Mouse (Mus musculus) E14TG2a.4 (cell line): ENCODE data around the gene 2700049A03Rik.

Source experiments
- H3K27me3 ChIP-seq: 2 replicates; pipeline ENCODE4 v1.6.1; 2014; ENCODE audit warnings: low read length, control low read depth; ENCODE audit not compliant: insufficient read depth
- H3K36me3 ChIP-seq: 2 replicates; pipeline ENCODE4 v1.6.1; 2014; ENCODE audit warnings: low read length, control low read depth; ENCODE audit not compliant: insufficient read depth
- H3K4me1 ChIP-seq: replicated peaks from 2 replicates; pipeline ENCODE4 v1.6.1; 2014; ENCODE audit warnings: low read depth, low read length, control low read depth
- H3K4me3 ChIP-seq: replicated peaks from 2 replicates; pipeline ENCODE4 v1.5.1; 2014; ENCODE audit warnings: mild to moderate bottlenecking, low read length
- H3K9me3 ChIP-seq: 2 replicates; pipeline ENCODE4 v1.6.1; 2014; ENCODE audit warnings: low read length, control low read depth
- CTCF ChIP-seq: conservative IDR thresholded peaks from 2 replicates; pipeline ENCODE4 v1.5.1; 2014; ENCODE audit warnings: low read length
- NANOG ChIP-seq: IDR thresholded peaks from 2 replicates; pipeline ENCODE4 v1.6.1; 2014; ENCODE audit warnings: borderline replicate concordance, low read length, mixed read lengths
- POU5F1 ChIP-seq: IDR thresholded peaks from 2 replicates; pipeline ENCODE4 v1.6.1; 2014; ENCODE audit warnings: low read length, borderline replicate concordance

The 2700049A03Rik gene

DNA sequence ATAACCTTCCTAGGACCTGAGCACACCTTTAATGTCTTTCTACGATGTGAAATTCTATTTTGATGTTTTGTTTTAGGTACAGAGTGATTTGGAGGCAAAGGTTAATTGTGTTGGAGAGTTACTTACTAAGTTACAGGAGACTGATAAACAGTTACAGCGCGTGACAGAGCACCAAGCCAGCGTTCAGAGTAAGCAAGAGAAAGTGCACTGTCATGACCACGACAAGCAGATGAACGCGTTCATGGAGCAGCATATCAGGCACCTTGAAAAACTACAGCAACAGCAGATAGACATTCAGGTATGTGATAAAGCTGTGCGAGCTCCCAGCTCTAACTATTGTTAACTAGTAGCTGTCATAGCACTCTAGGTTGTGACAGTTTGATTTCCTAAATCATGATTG lies 13.5 kb downstream of the 2700049A03Rik start:
- TF ChIP-seq NANOG (no peak), CTCF (no peak), POU5F1 (no peak)
- H3K4me1 ChIP-seq, result peaks cover 10% of the 10 kb centered on the region

DNA sequence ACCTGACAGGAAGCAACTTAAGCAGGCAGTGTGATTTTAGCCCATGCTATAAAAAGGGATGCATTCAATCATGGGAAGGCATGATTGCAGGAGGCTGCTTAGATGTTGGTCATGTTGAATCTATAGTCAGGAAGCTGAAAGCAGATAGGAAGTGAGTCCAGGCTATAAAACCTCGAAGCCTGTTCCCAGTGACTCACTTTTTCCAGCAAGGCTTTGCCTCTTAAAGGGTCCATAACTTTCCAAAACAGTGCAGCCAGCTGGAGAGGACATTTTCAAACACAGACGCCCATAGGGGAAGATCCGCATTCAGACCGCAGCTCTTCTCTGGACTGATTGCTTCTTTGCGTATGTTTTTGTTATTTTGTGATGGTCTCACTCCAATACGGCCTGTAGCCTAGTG lies 18.3 kb downstream of the 2700049A03Rik start:
- no peaks in the 10 kb centered on the region for H3K27me3 ChIP-seq
- no peaks in the 10 kb centered on the region for H3K9me3 ChIP-seq
- no peak overlapping the region for H3K4me3 ChIP-seq
- no peaks in the 10 kb centered on the region for H3K4me1 ChIP-seq
- H3K36me3 ChIP-seq, result peaks cover 92% of the 10 kb centered on the region
- no peak for TF ChIP-seq CTCF
- TF ChIP-seq NANOG, result no peak
- no peak for TF ChIP-seq POU5F1

More for the DNA sequence above, 13.5 kb downstream of the 2700049A03Rik start:
- no peaks in the 10 kb centered on the region for H3K9me3 ChIP-seq
- H3K27me3 ChIP-seq, result no peaks in the 10 kb centered on the region
- no peak overlapping the region for H3K4me3 ChIP-seq
- H3K36me3 ChIP-seq, result peaks cover 86% of the 10 kb centered on the region

DNA sequence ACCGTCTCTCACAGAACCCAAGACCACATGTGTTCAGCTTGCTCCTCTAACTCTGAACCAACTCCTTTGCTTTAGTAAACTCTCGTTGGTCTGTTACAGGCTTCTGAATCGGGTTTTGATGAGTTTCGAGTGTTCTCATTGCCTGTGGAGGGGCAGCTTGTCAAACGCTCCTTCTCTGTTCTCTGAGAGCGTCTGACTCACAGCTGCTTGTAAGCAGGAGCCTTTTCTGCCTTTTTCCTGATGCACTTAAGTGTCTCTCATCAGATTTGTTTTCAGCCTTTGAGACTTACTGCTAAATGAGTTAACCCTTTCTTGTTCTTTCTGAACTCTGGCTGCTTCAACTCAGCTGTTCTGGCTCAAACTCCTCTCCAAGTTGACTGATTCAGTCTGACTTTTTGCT lies 21.3 kb downstream of the 2700049A03Rik start:
- H3K4me3 ChIP-seq, result no peak overlapping the region
- TF ChIP-seq NANOG (no peak), POU5F1 (no peak), CTCF (no peak)
- H3K36me3 ChIP-seq, result peaks cover 94% of the 10 kb centered on the region
- H3K27me3 ChIP-seq, result no peaks in the 10 kb centered on the region
- no peaks in the 10 kb centered on the region for H3K9me3 ChIP-seq
- H3K4me1 ChIP-seq, result no peaks in the 10 kb centered on the region

DNA sequence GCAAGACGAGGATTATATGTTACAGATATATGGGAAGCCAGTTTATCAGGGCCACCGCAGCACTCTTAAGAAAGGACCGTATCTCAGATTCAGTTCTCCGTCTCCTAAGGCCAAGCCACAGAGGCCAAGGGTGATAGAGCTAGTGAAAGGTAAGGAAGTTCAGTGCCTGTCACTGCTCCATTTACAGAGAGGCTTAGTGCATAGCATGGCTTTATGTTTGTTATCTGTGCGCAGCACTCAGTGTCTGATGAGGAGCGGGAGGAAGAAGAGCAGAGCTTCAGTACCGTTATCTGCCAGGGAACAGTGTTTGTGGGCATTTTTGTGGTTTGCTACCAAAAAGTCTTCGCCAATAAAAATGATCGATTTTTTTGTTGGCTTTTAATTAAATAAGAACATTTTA lies 27.8 kb downstream of the 2700049A03Rik start:
- H3K4me3 ChIP-seq, result no peak overlapping the region
- no peaks in the 10 kb centered on the region for H3K27me3 ChIP-seq
- no peaks in the 10 kb centered on the region for H3K4me1 ChIP-seq
- H3K36me3 ChIP-seq, result peaks cover 84% of the 10 kb centered on the region
- no peak for TF ChIP-seq NANOG
- no peak for TF ChIP-seq POU5F1
- TF ChIP-seq CTCF, result no peak
- no peaks in the 10 kb centered on the region for H3K9me3 ChIP-seq

DNA sequence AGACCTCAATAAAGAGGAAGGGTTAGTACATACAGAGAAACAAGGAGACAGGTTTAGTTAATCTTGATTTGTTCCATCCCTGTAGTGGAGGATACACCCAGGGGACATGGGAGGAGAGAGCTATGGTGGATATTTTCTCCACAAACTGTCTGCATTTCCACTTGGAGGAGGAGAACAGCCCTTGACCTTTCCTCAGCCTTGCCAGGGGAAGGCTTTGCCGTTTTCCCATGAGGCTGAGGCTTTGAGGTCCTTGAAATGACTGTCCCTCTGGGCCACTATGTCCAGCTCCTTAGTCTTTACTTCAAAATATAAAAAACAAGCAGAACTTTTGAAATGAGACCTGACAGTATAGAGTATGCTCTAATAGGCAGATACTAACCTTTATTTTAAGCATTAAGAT lies 33.3 kb downstream of the 2700049A03Rik start:
- Histone ChIP-seq H3K36me3 (peaks cover 68% of the 10 kb centered on the region), H3K4me3 (no peak overlapping the region), H3K9me3 (no peaks in the 10 kb centered on the region), H3K4me1 (peaks cover 12% of the 10 kb centered on the region), H3K27me3 (no peaks in the 10 kb centered on the region)
- TF ChIP-seq NANOG (no peak), CTCF (no peak), POU5F1 (no peak)

DNA sequence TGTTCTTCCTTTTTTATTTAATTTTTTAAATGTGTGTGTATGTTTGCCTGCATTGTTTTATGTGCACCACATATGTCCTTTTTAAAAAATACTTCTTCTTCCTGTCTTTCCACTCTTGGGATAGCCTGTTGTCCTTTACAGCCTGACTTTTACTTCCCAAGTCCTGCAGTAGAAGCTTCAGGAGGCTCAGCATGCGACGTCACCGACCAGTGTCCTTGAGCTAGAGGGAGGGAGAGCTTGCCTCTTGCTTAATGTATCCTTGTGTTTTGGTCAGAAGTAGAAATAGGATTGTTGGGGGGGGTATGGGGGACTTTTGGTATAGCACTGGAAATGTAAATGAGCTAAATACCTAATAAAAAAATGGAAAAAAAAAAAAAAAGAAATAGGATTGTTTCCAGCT lies 47.1 kb downstream of the 2700049A03Rik start:
- TF ChIP-seq POU5F1, result no peak
- TF ChIP-seq NANOG, result no peak
- TF ChIP-seq CTCF, result no peak

DNA sequence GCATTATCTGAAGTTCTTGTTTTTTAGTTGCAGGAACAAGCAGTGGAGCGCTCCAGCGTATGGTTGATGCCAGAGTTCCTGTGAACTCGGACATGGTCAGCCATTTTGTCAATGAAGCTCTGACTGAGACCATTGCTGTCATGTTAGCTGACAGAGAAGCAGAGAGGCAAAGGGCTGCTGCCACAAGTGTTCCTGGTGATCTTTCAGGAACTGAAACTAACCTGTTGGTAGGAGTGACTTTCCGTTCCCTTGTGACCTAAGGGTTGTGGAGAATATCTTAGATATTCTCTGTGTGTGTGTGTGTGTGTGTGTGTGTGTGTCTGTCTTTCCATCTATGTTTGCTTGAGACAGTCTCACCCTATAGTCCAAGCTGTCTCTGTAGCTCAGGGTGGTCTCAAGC lies 47.7 kb downstream of the 2700049A03Rik start:
- H3K4me1 ChIP-seq, result peaks cover 17% of the 10 kb centered on the region
- peaks cover 70% of the 10 kb centered on the region for H3K36me3 ChIP-seq
- no peaks in the 10 kb centered on the region for H3K27me3 ChIP-seq
- no peaks in the 10 kb centered on the region for H3K9me3 ChIP-seq
- TF ChIP-seq POU5F1 (no peak), NANOG (no peak), CTCF (no peak)
- H3K4me3 ChIP-seq, result no peak overlapping the region

More for the DNA sequence above, 47.1 kb downstream of the 2700049A03Rik start:
- Histone ChIP-seq H3K9me3 (no peaks in the 10 kb centered on the region), H3K4me1 (peaks cover 10% of the 10 kb centered on the region), H3K27me3 (no peaks in the 10 kb centered on the region), H3K36me3 (peaks cover 71% of the 10 kb centered on the region), H3K4me3 (no peak overlapping the region)

DNA sequence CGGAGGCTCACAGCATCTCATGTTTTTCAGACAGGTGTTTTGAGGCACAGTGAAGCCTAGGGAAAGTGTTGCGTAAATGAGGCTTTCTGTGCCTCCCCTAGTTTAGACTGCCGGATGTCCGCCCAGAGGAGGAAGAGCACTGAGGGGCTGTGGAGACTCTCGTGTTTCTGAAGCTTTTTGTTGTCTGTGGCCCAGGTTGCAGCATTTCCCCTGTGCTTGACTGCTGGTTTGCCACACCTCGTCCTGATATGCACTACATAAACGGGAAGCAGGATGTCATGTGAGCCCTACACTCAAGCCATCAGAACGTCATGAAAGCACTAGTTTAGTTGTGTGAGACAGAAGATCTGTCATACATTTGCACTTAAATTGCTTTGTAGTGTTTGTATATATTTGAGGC lies 56.1 kb downstream of the 2700049A03Rik start:
- Histone ChIP-seq H3K4me3 (no peak overlapping the region), H3K4me1 (peaks cover 15% of the 10 kb centered on the region), H3K36me3 (peaks cover 83% of the 10 kb centered on the region), H3K9me3 (no peaks in the 10 kb centered on the region), H3K27me3 (no peaks in the 10 kb centered on the region)
- TF ChIP-seq NANOG (no peak), CTCF (no peak), POU5F1 (no peak)

DNA sequence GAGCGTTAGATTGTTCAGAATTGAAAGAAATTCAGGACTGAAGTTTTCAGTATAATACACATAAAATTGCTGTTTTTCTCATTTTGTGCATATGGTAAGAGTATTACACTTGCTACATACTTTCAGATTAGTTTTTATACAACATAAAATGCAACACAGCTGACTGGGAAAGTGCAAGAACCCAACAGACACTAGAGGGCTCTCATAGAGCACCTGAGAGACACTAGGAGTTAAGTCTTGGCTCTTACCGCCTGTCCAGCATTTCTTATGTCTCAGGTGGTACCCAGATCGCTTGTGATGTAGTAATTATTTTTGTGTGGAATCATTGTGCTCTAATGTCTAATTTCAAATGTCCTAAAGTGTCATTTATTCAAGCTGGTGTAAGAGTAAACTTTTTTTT lies 61.0 kb downstream of the 2700049A03Rik start:
- H3K27me3 ChIP-seq, result no peaks in the 10 kb centered on the region
- no peak overlapping the region for H3K4me3 ChIP-seq
- TF ChIP-seq CTCF (peak; percentile 25), NANOG (no peak)
- peaks cover 63% of the 10 kb centered on the region for H3K36me3 ChIP-seq
- peaks cover 20% of the 10 kb centered on the region for H3K4me1 ChIP-seq
- H3K9me3 ChIP-seq, result no peaks in the 10 kb centered on the region
